Comparison of ENCODE assay signal across 8 mouse cellular contexts in genomic region chr10:20547951-20548551, GRCm38 (mm10).
DNase-seq lines count a peak whose midpoint lies in the region; ATAC-seq lines count a peak whose summit lies in the region.

No protein-coding gene starts in this region.

- WGBS in forebrain, embryonic 14.5 days: under 1% methylated on average over 19 of the region's 19 CpGs
- 3% methylated on average over 19 of the region's 19 CpGs for WGBS in neural tube, embryonic 13.5 days

- H3K4me1 ChIP-seq in forebrain, embryonic 14.5 days (ENCODE audit: control insufficient read depth, insufficient read depth, low read length): peaks cover 16% of the 10 kb centered on the region
- peaks cover 34% of the 10 kb centered on the region for H3K4me1 ChIP-seq in neural tube, embryonic 13.5 days (replicated peaks)

- ATAC-seq in forebrain, embryonic 14.5 days: peak; percentile 76
- ATAC-seq in hematopoietic stem cell, adult 5-6 weeks (replicated peaks in 1 of 2; ENCODE audit: insufficient read depth in 1 of 2, low FRiP score in 2 of 2, low TSS enrichment in 1 of 2, low read depth in 1 of 2, poor library complexity in 2 of 2, severe bottlenecking in 2 of 2): peak; percentile 87 to 94
- ATAC-seq in neural tube, embryonic 13.5 days (ENCODE audit: low read depth): peak; percentile 66

- peak overlapping the region; percentile 63; the same call in 1 of the 2 replicates for H3K27ac ChIP-seq in forebrain, embryonic 14.5 days (ENCODE audit: low read depth, low read length)
- H3K27ac ChIP-seq in neural tube, embryonic 13.5 days (replicated peaks): peak overlapping the region; percentile 76

- H3K4me3 ChIP-seq in forebrain, embryonic 14.5 days (ENCODE audit: low read depth, low read length): peak overlapping the region; percentile 33
- H3K4me3 ChIP-seq in neural tube, embryonic 13.5 days: peak overlapping the region; percentile 40

- no peaks in the 10 kb centered on the region for H3K36me3 ChIP-seq in forebrain, embryonic 14.5 days (ENCODE audit: control insufficient read depth, insufficient read depth, low read length)
- H3K36me3 ChIP-seq in neural tube, embryonic 13.5 days: no peaks in the 10 kb centered on the region

- H3K9me3 ChIP-seq in forebrain, embryonic 14.5 days (replicated peaks; ENCODE audit: control insufficient read depth, low read length): no peaks in the 10 kb centered on the region
- H3K9me3 ChIP-seq in neural tube, embryonic 13.5 days: no peaks in the 10 kb centered on the region

- DNase-seq in cerebellum, postnatal 14 days: peak; percentile 22 to 27
- no peak for DNase-seq in cerebellum, adult 9-11 months
- DNase-seq in forebrain, embryonic 14.5 days (ENCODE audit: low spot score): peak; percentile 59
- peak; percentile 14 to 26 for DNase-seq in layer of hippocampus, adult 8-10 months (ENCODE audit: low spot score in 2 of 2)
- peak; percentile 49 to 66 for DNase-seq in lung, adult 18-20 months
- peak; percentile 20 for DNase-seq in thymus, postnatal 0 days (ENCODE audit: low spot score)

- H3K9ac ChIP-seq in forebrain, embryonic 14.5 days (ENCODE audit: low read length): peak overlapping the region; percentile 66
- H3K9ac ChIP-seq in neural tube, embryonic 13.5 days: peak overlapping the region; percentile 64

- no peaks in the 10 kb centered on the region for H3K27me3 ChIP-seq in forebrain, embryonic 14.5 days (replicated peaks; ENCODE audit: control insufficient read depth, insufficient read depth, low read length)
- no peaks in the 10 kb centered on the region for H3K27me3 ChIP-seq in neural tube, embryonic 13.5 days

- H3K4me2 ChIP-seq in forebrain, embryonic 14.5 days (ENCODE audit: low read length): peak overlapping the region; percentile 68
- H3K4me2 ChIP-seq in neural tube, embryonic 13.5 days: peak overlapping the region; percentile 57
